Mouse (Mus musculus) mouse trophoblast stem cell (cell line): ENCODE measurements around the gene Zyx.

ENCODE experiments used
- in situ Hi-C, 2 experiments: fragments of 300-500 bp; cut with MseI, MboI; formaldehyde crosslinking; loops; 2 replicates in 1 of 2; 3 replicates in 1 of 2; pipeline ENCODE4 v1.15.1; 2025

Gene Zyx

GRCm38 (mm10) chr6:42364607-42365006 is 15.2 kb downstream of the Zyx start:
- in situ Hi-C loops = no loop called here

GRCm38 (mm10) chr6:42365215-42365614 is 15.8 kb downstream of the Zyx start:
- in situ Hi-C loops = no loop called here

GRCm38 (mm10) chr6:42369870-42370269 is 20.4 kb downstream of the Zyx start:
- in situ Hi-C loops = no loop called here

- in situ Hi-C loops = no loop called here
These were observed 21.4 kb downstream of the Zyx start for GRCm38 (mm10) chr6:42370630-42371363.

- in situ Hi-C loops = no loop called here
These were observed 22.6 kb downstream of the Zyx start for GRCm38 (mm10) chr6:42372001-42372400.

GRCm38 (mm10) chr6:42372421-42372815 is 23.0 kb downstream of the Zyx start:
- in situ Hi-C loops = no loop called here

GRCm38 (mm10) chr6:42372816-42373547 is 23.6 kb downstream of the Zyx start, which contains the start of gene Epha1:
Gene Epha1, minus strand, starts transcription at chr6:42373268.
- in situ Hi-C loops = no loop called here

GRCm38 (mm10) chr6:42373669-42374430 is 24.4 kb downstream of the Zyx start:
- in situ Hi-C loops = no loop called here

GRCm38 (mm10) chr6:42374701-42375100 is 25.3 kb downstream of the Zyx start:
- in situ Hi-C loops = no loop called here

- in situ Hi-C loops = no loop called here
These were observed 25.7 kb downstream of the Zyx start for GRCm38 (mm10) chr6:42375131-42375530.

- in situ Hi-C loops = no loop called here
These were observed 26.6 kb downstream of the Zyx start for GRCm38 (mm10) chr6:42376016-42376415.

GRCm38 (mm10) chr6:42376504-42377019 is 27.1 kb downstream of the Zyx start:
- in situ Hi-C loops = no loop called here

GRCm38 (mm10) chr6:42377280-42377679 is 27.9 kb downstream of the Zyx start:
- in situ Hi-C loops = no loop called here

GRCm38 (mm10) chr6:42379551-42379950 is 30.1 kb downstream of the Zyx start:
- in situ Hi-C loops = no loop called here

GRCm38 (mm10) chr6:42380416-42381144 is 31.1 kb downstream of the Zyx start:
- in situ Hi-C loops = loop anchor here in 1 of 2 experiments (10.0 kb wide), 1 partner anchor 204 kb away; no protein-coding TSS in a partner anchor

GRCm38 (mm10) chr6:42381221-42381620 is 31.8 kb downstream of the Zyx start:
- in situ Hi-C loops = loop anchor here in 1 of 2 experiments (10.0 kb wide), 1 partner anchor 204 kb away; no protein-coding TSS in a partner anchor

- in situ Hi-C loops = loop anchor here in 1 of 2 experiments (10.0 kb wide), 1 partner anchor 203 kb away; no protein-coding TSS in a partner anchor
These were observed 32.5 kb downstream of the Zyx start for GRCm38 (mm10) chr6:42381916-42382381.

GRCm38 (mm10) chr6:42383360-42383759 is 33.9 kb downstream of the Zyx start:
- in situ Hi-C loops = loop anchor here in 1 of 2 experiments (10.0 kb wide), 1 partner anchor 201 kb away; no protein-coding TSS in a partner anchor

- in situ Hi-C loops = loop anchor here in 1 of 2 experiments (10.0 kb wide), 1 partner anchor 199 kb away; no protein-coding TSS in a partner anchor
These were observed 36.2 kb downstream of the Zyx start for GRCm38 (mm10) chr6:42385635-42386034.

- in situ Hi-C loops = no loop called here
These were observed 42.4 kb downstream of the Zyx start for GRCm38 (mm10) chr6:42391796-42392330.
